Mouse (Mus musculus) liver, postnatal 0 days (tissue): ENCODE data around the gene Gm3633. TPM values are rescaled to one million over a fixed set of nuclear protein-coding genes. Genes with fewer than 3 reads are reported as not detected.
"Not testable (repeated sequence)": the region's sequence is repeated elsewhere in the genome, so short reads cannot be mapped to it uniquely, and the experiment has no call there.

Source experiments
- ATAC-seq: fragments of 200-750 bp; cut with Nextera tagmentation; 2 replicates; pipeline ENCODE4 v1.8.0; 2017; ENCODE audit warnings: mild to moderate bottlenecking, moderate library complexity
- DNase-seq: peaks from one replicate; pipeline ENCODE4 v3.0.0-alpha.2; 2016
- H3K27ac ChIP-seq: fragments of 300-500 bp; sonication (generic); 2 replicates; pipeline ENCODE4 v1.5.1; 2014; ENCODE audit warnings: antibody characterized with exemption, moderate library complexity, mild to moderate bottlenecking, low read depth
- H3K27me3 ChIP-seq: fragments of 300-500 bp; sonication (generic); 2 replicates; pipeline ENCODE4 v1.6.1; 2014; ENCODE audit warnings: low read length, control low read depth, mixed read lengths; ENCODE audit not compliant: insufficient read depth
- H3K36me3 ChIP-seq: fragments of 300-500 bp; sonication (generic); replicated peaks from 2 replicates; pipeline ENCODE4 v1.6.1; 2014; ENCODE audit warnings: mild to moderate bottlenecking, control low read depth, low read length, moderate library complexity, mixed read lengths; ENCODE audit not compliant: insufficient read depth
- H3K4me1 ChIP-seq: fragments of 300-500 bp; sonication (generic); 2 replicates; pipeline ENCODE4 v1.6.1; 2014; ENCODE audit warnings: antibody characterized with exemption, mild to moderate bottlenecking, control low read depth; ENCODE audit not compliant: insufficient read depth
- H3K4me2 ChIP-seq: fragments of 300-500 bp; sonication (generic); 2 replicates; pipeline ENCODE4 v1.6.1; 2014; ENCODE audit warnings: low read depth, mild to moderate bottlenecking, low read length, moderate library complexity, mixed read lengths
- H3K4me3 ChIP-seq: fragments of 300-500 bp; sonication (generic); 2 replicates; pipeline ENCODE4 v1.5.1; 2014; ENCODE audit warnings: low read depth, low read length
- H3K9ac ChIP-seq: fragments of 300-500 bp; sonication (generic); replicated peaks from 2 replicates; pipeline ENCODE4 v1.6.1; 2014; ENCODE audit warnings: mild to moderate bottlenecking, moderate library complexity
- H3K9me3 ChIP-seq: fragments of 300-500 bp; sonication (generic); 2 replicates; pipeline ENCODE4 v1.6.1; 2016; ENCODE audit warnings: mild to moderate bottlenecking, control low read depth, low read length, mixed read lengths
- WGBS: fragments of 180-500 bp; shearing (Covaris S2); extraction: QIAGEN DNeasy Blood & Tissue Kit; methylation state at CpG from one replicate; pipeline ENCODE4 v1.1.7; 2014; ENCODE audit not compliant: insufficient replicate concordance; 5-methylcytosine and 5-hydroxymethylcytosine counted together
- microRNA-seq: library from miRNA; unstranded; fragments of <30 nt; microRNA quantifications from one replicate; pipeline ENCODE4, GENCODE M21; 2016
- polyA plus RNA-seq: library from polyadenylated mRNA; unstranded; fragments of >200 nt; fragmentation: Nextera tagmentation; extraction: Ambion mirVana; gene quantifications from 2 replicates; pipeline ENCODE4 v1.2.1, GENCODE M21; 2015

Gene Gm3633
- not detected in 2 replicates for polyA plus RNA-seq

DNA sequence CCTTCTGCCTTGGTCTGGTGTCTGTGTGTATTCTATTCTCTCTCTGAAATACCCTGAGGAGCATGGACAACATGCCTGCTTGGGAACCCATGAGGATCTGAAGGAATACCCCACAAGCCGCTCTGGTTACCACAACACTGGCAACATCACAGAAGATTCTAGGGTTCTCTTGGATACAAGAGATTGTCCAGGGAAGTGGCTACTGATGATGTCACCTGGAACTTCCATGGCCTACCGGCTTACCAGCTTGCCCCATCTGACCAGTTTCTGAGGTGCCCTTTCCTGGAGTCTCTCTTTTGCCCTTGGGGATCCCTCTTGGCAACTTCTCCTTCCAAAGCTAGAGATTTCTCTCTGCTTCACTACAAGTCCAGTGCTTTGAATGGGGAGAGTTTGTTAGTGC, at the start of gene Gm3633:
TSS of gene Gm3633 (minus strand) at position 101 of the 400 bp plus-strand sequence.
- no CpG with 5 or more reads among the region's 2 CpGs for whole genome bisulfite sequencing
- not testable (repeated sequence) for H3K36me3 ChIP-seq, H3K9ac ChIP-seq, H3K4me1 ChIP-seq, ATAC-seq, H3K27ac ChIP-seq, DNase-seq, H3K4me3 ChIP-seq, H3K4me2 ChIP-seq, H3K27me3 ChIP-seq, H3K9me3 ChIP-seq

DNA sequence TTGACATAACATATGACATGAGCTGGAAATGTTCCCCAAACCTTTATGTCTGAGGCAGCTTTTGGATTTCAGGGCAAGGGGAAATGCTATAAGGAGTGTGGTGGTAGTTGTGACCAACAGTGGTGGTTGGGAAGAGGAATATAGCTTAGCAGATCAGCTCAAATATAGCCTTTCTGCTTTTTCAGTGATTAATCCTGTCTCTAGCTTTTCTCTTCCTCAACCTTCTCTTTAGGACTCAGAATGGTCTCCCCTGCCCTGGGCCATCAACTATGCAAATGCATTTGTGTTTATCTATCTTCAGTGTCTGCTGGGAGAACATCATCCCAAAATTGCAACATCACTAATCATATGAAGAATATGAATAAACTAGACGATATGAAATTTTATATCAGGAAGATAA, 13.9 kb upstream of the Gm3633 start, which contains the start of gene Gm10378:
TSS of gene Gm10378 (plus strand) at position 301 of the 400 bp plus-strand sequence.
- WGBS: no CpG with 5 or more reads among the region's 1 CpGs
- H3K4me3 ChIP-seq, H3K36me3 ChIP-seq, H3K27ac ChIP-seq, H3K9me3 ChIP-seq, DNase-seq, H3K27me3 ChIP-seq, H3K4me1 ChIP-seq, H3K9ac ChIP-seq, H3K4me2 ChIP-seq, ATAC-seq: not testable (repeated sequence)

DNA sequence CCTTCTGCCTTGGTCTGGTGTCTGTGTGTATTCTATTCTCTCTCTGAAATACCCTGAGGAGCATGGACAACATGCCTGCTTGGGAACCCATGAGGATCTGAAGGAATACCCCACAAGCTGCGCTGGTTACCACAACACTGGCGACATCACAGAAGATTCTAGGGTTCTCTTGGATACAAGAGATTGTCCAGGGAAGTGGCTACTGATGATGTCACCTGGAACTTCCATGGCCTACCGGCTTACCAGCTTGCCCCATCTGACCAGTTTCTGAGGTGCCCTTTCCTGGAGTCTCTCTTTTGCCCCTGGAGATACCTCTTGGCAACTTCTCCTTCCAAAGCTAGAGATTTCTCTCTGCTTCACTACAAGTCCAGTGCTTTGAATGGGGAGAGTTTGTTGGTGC, 41.9 kb downstream of the Gm3633 start, which contains the start of gene Gm17124:
TSS of gene Gm17124 (minus strand) at position 101 of the 400 bp plus-strand sequence.
- not testable (repeated sequence) for H3K27me3 ChIP-seq, H3K9ac ChIP-seq, H3K27ac ChIP-seq, ATAC-seq, H3K4me3 ChIP-seq, H3K4me2 ChIP-seq, H3K36me3 ChIP-seq, DNase-seq, H3K9me3 ChIP-seq, H3K4me1 ChIP-seq
- no CpG with 5 or more reads among the region's 3 CpGs for WGBS

Small RNAs within 50 kb of the gene (microRNA-seq; reads per million reads assigned to microRNA genes)
- gene Gm23620 (not detected), gene Gm25228 (not detected)

Other genes starting within 250 kb of the Gm3633 start
- not detected in 2 replicates for gene Gm8005, start 202.2 kb downstream of the Gm3633 start, polyA plus RNA-seq
- gene Gm8011, start 178.0 kb downstream of the Gm3633 start, polyA plus RNA-seq: not detected in 2 replicates
- gene Gm8020, start 139.6 kb downstream of the Gm3633 start, polyA plus RNA-seq: not detected in 2 replicates
- not detected in 2 replicates for gene Gm8024, start 117.6 kb downstream of the Gm3633 start, polyA plus RNA-seq
- not detected in 2 replicates for gene Gm17124, start 42.0 kb downstream of the Gm3633 start, polyA plus RNA-seq
- gene Gm10378, start 14.0 kb upstream of the Gm3633 start, polyA plus RNA-seq: not detected in 2 replicates
- gene Gm3015, start 126.9 kb upstream of the Gm3633 start, polyA plus RNA-seq: not detected in 2 replicates
- not detected in 2 replicates for gene Gm10377, start 156.1 kb upstream of the Gm3633 start, polyA plus RNA-seq
- not detected in 2 replicates for gene Gm21977, start 211.6 kb upstream of the Gm3633 start, polyA plus RNA-seq